ENCODE assay signal across 11 mouse cellular contexts in genomic region chr2:164150086-164150760, GRCm38 (mm10). TPM values are rescaled to one million over a fixed set of nuclear protein-coding genes. Genes with fewer than 3 reads are reported as not detected.
DNase-seq lines count a peak whose midpoint lies in the region; ATAC-seq lines count a peak whose summit lies in the region.
"Had no signal": no experiment of that assay in that cellular context is flagged by ENCODE, and none has a peak within 500 bp of the region (broad histone marks: within the 10 kb centered on the region; RNA-seq: fewer than 3 reads in every experiment).

No protein-coding gene starts in this region.

- H3K9ac ChIP-seq in kidney, embryonic 16.5 days (replicated peaks; ENCODE audit: low read length) = no peak overlapping the region
- no peak overlapping the region for H3K9ac ChIP-seq in kidney, embryonic 14.5 days (ENCODE audit: low read depth, low read length)
- no peak overlapping the region for H3K9ac ChIP-seq in embryonic facial prominence, embryonic 13.5 days
- no peak overlapping the region for H3K9ac ChIP-seq in limb, embryonic 15.5 days

- H3K4me1 ChIP-seq in kidney, embryonic 16.5 days (ENCODE audit: insufficient read depth, low read length) = peaks cover 11% of the 10 kb centered on the region; the same call in 1 of the 2 replicates
- H3K4me1 ChIP-seq in kidney, embryonic 14.5 days (ENCODE audit: control insufficient read depth, insufficient read depth, low read length) = no peaks in the 10 kb centered on the region
- peaks cover 26% of the 10 kb centered on the region for H3K4me1 ChIP-seq in embryonic facial prominence, embryonic 13.5 days
- peaks cover 30% of the 10 kb centered on the region for H3K4me1 ChIP-seq in limb, embryonic 15.5 days

- H3K36me3 ChIP-seq in kidney, embryonic 16.5 days (ENCODE audit: insufficient read depth, low read length) = peaks cover 17% of the 10 kb centered on the region
- peaks cover 23% of the 10 kb centered on the region for H3K36me3 ChIP-seq in kidney, embryonic 14.5 days (ENCODE audit: control insufficient read depth, insufficient read depth, low read length)
- H3K36me3 ChIP-seq in embryonic facial prominence, embryonic 13.5 days = peaks cover 36% of the 10 kb centered on the region
- H3K36me3 ChIP-seq in limb, embryonic 15.5 days = peaks cover 25% of the 10 kb centered on the region

- no peaks in the 10 kb centered on the region for H3K27me3 ChIP-seq in kidney, embryonic 16.5 days (ENCODE audit: insufficient read depth, low read length)
- no peaks in the 10 kb centered on the region for H3K27me3 ChIP-seq in kidney, embryonic 14.5 days (ENCODE audit: control insufficient read depth, insufficient read depth, low read length)
- H3K27me3 ChIP-seq in embryonic facial prominence, embryonic 13.5 days = no peaks in the 10 kb centered on the region
- H3K27me3 ChIP-seq in limb, embryonic 15.5 days = no peaks in the 10 kb centered on the region

- 24% methylated on average over 14 of the region's 14 CpGs for WGBS in kidney, embryonic 16.5 days
- 31% methylated on average over 14 of the region's 14 CpGs for WGBS in kidney, embryonic 14.5 days
- 27% methylated on average over 14 of the region's 14 CpGs for WGBS in embryonic facial prominence, embryonic 13.5 days
- WGBS in limb, embryonic 15.5 days = 19% methylated on average over 14 of the region's 14 CpGs

- H3K4me2 ChIP-seq in kidney, embryonic 16.5 days (replicated peaks; ENCODE audit: low read depth, low read length) = no peak overlapping the region
- H3K4me2 ChIP-seq in kidney, embryonic 14.5 days (replicated peaks; ENCODE audit: low read depth, low read length) = no peak overlapping the region
- H3K4me2 ChIP-seq in embryonic facial prominence, embryonic 13.5 days = no peak overlapping the region
- H3K4me2 ChIP-seq in limb, embryonic 15.5 days = no peak overlapping the region

- ATAC-seq in kidney, embryonic 16.5 days (ENCODE audit: low FRiP score, low TSS enrichment) = no peak
- ATAC-seq in kidney, embryonic 14.5 days (ENCODE audit: low FRiP score, low TSS enrichment) = no peak
- peak; percentile 43 for ATAC-seq in embryonic facial prominence, embryonic 13.5 days (ENCODE audit: insufficient number of reproducible peaks, insufficient read depth, low FRiP score, low TSS enrichment, low read depth)
- peak; percentile 88 for ATAC-seq in limb, embryonic 15.5 days (ENCODE audit: insufficient number of reproducible peaks, low FRiP score, low TSS enrichment, low read depth)
- ATAC-seq: lung, postnatal 0 days had no signal

- H3K27ac ChIP-seq in kidney, embryonic 16.5 days (ENCODE audit: low read length) = 0 out of 2 replicates have a peak overlapping the region, but pooled peaks have one; percentile 36
- H3K27ac ChIP-seq in kidney, embryonic 14.5 days (ENCODE audit: low read depth, low read length) = no peak overlapping the region
- peak overlapping the region; percentile 84 for H3K27ac ChIP-seq in embryonic facial prominence, embryonic 13.5 days
- H3K27ac ChIP-seq in limb, embryonic 15.5 days = peak overlapping the region; percentile 89

- no peaks in the 10 kb centered on the region for H3K9me3 ChIP-seq in kidney, embryonic 16.5 days (ENCODE audit: low read length)
- no peaks in the 10 kb centered on the region for H3K9me3 ChIP-seq in kidney, embryonic 14.5 days (ENCODE audit: control insufficient read depth, low read length)
- H3K9me3 ChIP-seq in embryonic facial prominence, embryonic 13.5 days = no peaks in the 10 kb centered on the region
- no peaks in the 10 kb centered on the region for H3K9me3 ChIP-seq in limb, embryonic 15.5 days

- no peak overlapping the region for H3K4me3 ChIP-seq in kidney, embryonic 16.5 days (ENCODE audit: low read length)
- H3K4me3 ChIP-seq in kidney, embryonic 14.5 days (ENCODE audit: low read length) = no peak overlapping the region
- H3K4me3 ChIP-seq in embryonic facial prominence, embryonic 13.5 days = no peak overlapping the region
- H3K4me3 ChIP-seq in limb, embryonic 15.5 days = no peak overlapping the region

- DNase-seq in brain, adult 2 months (ENCODE audit: low read depth, low spot score) = peak; percentile 61
- DNase-seq in spleen, adult 18-20 months = no peak
- DNase-seq in testis, postnatal 14 days (ENCODE audit: low spot score) = no peak
- DNase-seq: cerebellum, adult 9-11 months; kidney, adult 11 months had no signal

RNA-seq across cellular contexts. Expression of gene Kcns1, which starts 20.7 kb away (rescaled TPM):
- 0.21 and 0.25 TPM in 2 replicates for polyA plus RNA-seq in kidney, embryonic 16.5 days (2015; fragmentation: Nextera tagmentation; extraction: Ambion mirVana)
- 0.16 TPM in 1 of 2 replicates, not detected in the other for polyA plus RNA-seq in kidney, embryonic 14.5 days (2014; fragmentation: Nextera tagmentation; extraction: Ambion mirVana)
- polyA plus RNA-seq in embryonic facial prominence, embryonic 13.5 days (2015; fragmentation: Nextera tagmentation; extraction: Ambion mirVana) = 0.80 and 1.2 TPM in 2 replicates
- polyA plus RNA-seq in limb, embryonic 15.5 days (2015; fragmentation: Nextera tagmentation; extraction: Ambion mirVana) = 2.0 and 3.6 TPM in 2 replicates
- polyA plus RNA-seq: lung, postnatal 0 days; thymus, postnatal 0 days had no signal

RNA-seq across cellular contexts. Expression of gene Wfdc5, which starts 32.3 kb away (rescaled TPM):
- not detected in 2 replicates for polyA plus RNA-seq in kidney, embryonic 16.5 days (2015; fragmentation: Nextera tagmentation; extraction: Ambion mirVana)
- polyA plus RNA-seq in kidney, embryonic 14.5 days (2014; fragmentation: Nextera tagmentation; extraction: Ambion mirVana) = not detected in 2 replicates
- polyA plus RNA-seq in embryonic facial prominence, embryonic 13.5 days (2015; fragmentation: Nextera tagmentation; extraction: Ambion mirVana) = not detected in 2 replicates
- polyA plus RNA-seq in limb, embryonic 15.5 days (2015; fragmentation: Nextera tagmentation; extraction: Ambion mirVana) = 9.1 and 10.3 TPM in 2 replicates
- polyA plus RNA-seq: thymus, postnatal 0 days had no signal

RNA-seq across cellular contexts. Expression of gene Wfdc12, which starts 40.2 kb away (rescaled TPM):
- polyA plus RNA-seq in kidney, embryonic 16.5 days (2015; fragmentation: Nextera tagmentation; extraction: Ambion mirVana) = not detected in 2 replicates
- polyA plus RNA-seq in kidney, embryonic 14.5 days (2014; fragmentation: Nextera tagmentation; extraction: Ambion mirVana) = not detected in 2 replicates
- polyA plus RNA-seq in embryonic facial prominence, embryonic 13.5 days (2015; fragmentation: Nextera tagmentation; extraction: Ambion mirVana) = not detected in 2 replicates
- 0.40 TPM in 1 of 2 replicates, not detected in the other for polyA plus RNA-seq in limb, embryonic 15.5 days (2015; fragmentation: Nextera tagmentation; extraction: Ambion mirVana)

RNA-seq across cellular contexts. Expression of gene Wfdc15a, which starts 49.7 kb away (rescaled TPM):
- polyA plus RNA-seq in kidney, embryonic 16.5 days (2015; fragmentation: Nextera tagmentation; extraction: Ambion mirVana) = not detected in 2 replicates
- not detected in 2 replicates for polyA plus RNA-seq in kidney, embryonic 14.5 days (2014; fragmentation: Nextera tagmentation; extraction: Ambion mirVana)
- not detected in 2 replicates for polyA plus RNA-seq in embryonic facial prominence, embryonic 13.5 days (2015; fragmentation: Nextera tagmentation; extraction: Ambion mirVana)
- not detected in 2 replicates for polyA plus RNA-seq in limb, embryonic 15.5 days (2015; fragmentation: Nextera tagmentation; extraction: Ambion mirVana)
- polyA plus RNA-seq: lung, postnatal 0 days; thymus, postnatal 0 days had no signal

Comparison
In these comparisons a context has a peak if more than half of its experiments do, and no peak if none do; other contexts are left out.
1. ATAC-seq: peak in embryonic facial prominence, embryonic 13.5 days (single experiment) and limb, embryonic 15.5 days (single experiment); none in kidney, embryonic 16.5 days (single experiment) and kidney, embryonic 14.5 days (single experiment).
2. RNA of gene Wfdc5, which starts 32.3 kb away (polyA plus RNA-seq): 9.1 to 10.3 TPM in limb, embryonic 15.5 days; not detected in kidney, embryonic 16.5 days, not detected in kidney, embryonic 14.5 days and not detected in embryonic facial prominence, embryonic 13.5 days; every median in the first group is over 10 times any median in the second.